Mouse (Mus musculus): Measurements from ENCODE around the gene Nfe2l2.

GRCm38 (mm10) chr2:75692369-75692768 lies 12.1 kb downstream of the Nfe2l2 start:
- TF ChIP-seq CTCF (IDR thresholded peaks at IDR 0.05; ENCODE audit: borderline replicate concordance, control insufficient read depth, extremely low read depth, insufficient read depth, low read length, poor library complexity) (no peak), POLR2A (IDR thresholded peaks at IDR 0.05; ENCODE audit: control insufficient read depth, extremely low read depth, insufficient read depth, low read length, poor library complexity) (no peak)

Measured in thymus, adult 2 months (tissue).